Mouse (Mus musculus) liver, postnatal 0 days (tissue): ENCODE measurements around the gene Ms4a13.

Experiments used
- CTCF ChIP-seq: sonication (generic); IDR thresholded peaks from 2 replicates; pipeline ENCODE4 v1.5.1; 2016; ENCODE audit warnings: antibody characterized with exemption, low read depth
- EP300 ChIP-seq: IDR thresholded peaks from 2 replicates; pipeline ENCODE4 v1.6.1; 2016; ENCODE audit warnings: antibody characterized with exemption, low read depth, mild to moderate bottlenecking

DNA sequence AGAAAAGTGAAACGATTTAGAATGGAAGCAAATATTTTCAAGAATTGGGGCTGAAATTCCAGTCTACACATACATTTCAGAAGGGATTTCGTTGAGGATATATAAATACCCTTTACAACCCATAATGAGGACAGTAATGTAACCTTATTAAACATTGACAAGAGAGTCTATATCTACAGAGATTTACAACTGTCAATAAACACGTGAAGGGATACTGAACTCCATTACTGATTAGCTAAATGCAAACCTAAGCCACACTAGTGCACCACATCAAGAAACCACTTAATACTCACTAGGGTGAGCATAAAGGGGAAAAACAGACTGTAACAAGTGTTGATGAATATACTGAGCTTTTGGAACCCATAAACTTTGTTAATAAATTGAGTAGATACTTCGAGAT lies 61.2 kb downstream of the Ms4a13 start:
- no peak for TF ChIP-seq CTCF
- TF ChIP-seq EP300: no peak
